Mouse (Mus musculus) ZHBTc4 (cell line): ENCODE data around the gene Mta2.
"Not testable (repeated sequence)": the region's sequence is repeated elsewhere in the genome, so short reads cannot be mapped to it uniquely, and the experiment has no call there.

Source experiments
- DNase-seq: peaks from one replicate; pipeline ENCODE4 v3.0.0-alpha.2; 2011; ENCODE audit warnings: low read depth, low spot score

Gene Mta2

GRCm38 (mm10) chr19:8941515-8942217, at the start of gene Mta2:
Gene Mta2 (plus strand): TSS chr19:8941875.
- DNase-seq = peak; percentile 98

GRCm38 (mm10) chr19:8892829-8893766, 48.6 kb upstream of the Mta2 start, which contains the start of gene Ints5:
Gene Ints5 (plus strand): TSS chr19:8893005.
- peak; percentile 95 for DNase-seq

GRCm38 (mm10) chr19:8895397-8895960, 46.2 kb upstream of the Mta2 start:
- no peak for DNase-seq

- not testable (repeated sequence) for DNase-seq
These were observed 45.4 kb upstream of the Mta2 start for GRCm38 (mm10) chr19:8896231-8896630.

GRCm38 (mm10) chr19:8897211-8897864, 44.3 kb upstream of the Mta2 start:
- peak; percentile 79 for DNase-seq

- peak; percentile 99 for DNase-seq
These were observed 43.7 kb upstream of the Mta2 start, which contains the start of gene Ganab for GRCm38 (mm10) chr19:8897865-8898495. Gene Ganab (plus strand): TSS chr19:8898071.

- DNase-seq = peak; percentile 37
These were observed 43.1 kb upstream of the Mta2 start for GRCm38 (mm10) chr19:8898576-8898975.

- no peak for DNase-seq
These were observed 42.6 kb upstream of the Mta2 start for GRCm38 (mm10) chr19:8899079-8899478.

GRCm38 (mm10) chr19:8903412-8903811, 38.3 kb upstream of the Mta2 start:
- no peak for DNase-seq

GRCm38 (mm10) chr19:8908531-8908930, 33.1 kb upstream of the Mta2 start:
- no peak for DNase-seq

- no peak for DNase-seq
These were observed 29.9 kb upstream of the Mta2 start for GRCm38 (mm10) chr19:8911810-8912209.

GRCm38 (mm10) chr19:8914212-8914611, 27.5 kb upstream of the Mta2 start:
- DNase-seq = no peak

GRCm38 (mm10) chr19:8919000-8919399, 22.7 kb upstream of the Mta2 start:
- no peak for DNase-seq

- DNase-seq = peak; percentile 35
These were observed 22.0 kb upstream of the Mta2 start for GRCm38 (mm10) chr19:8919684-8920072.

GRCm38 (mm10) chr19:8920073-8920736, 21.5 kb upstream of the Mta2 start, which contains the start of gene B3gat3:
Gene B3gat3 (plus strand): TSS chr19:8920374.
- peak; percentile 95 for DNase-seq

- DNase-seq = peak; percentile 76
These were observed 20.8 kb upstream of the Mta2 start for GRCm38 (mm10) chr19:8920836-8921291.

GRCm38 (mm10) chr19:8921741-8922140, 19.9 kb upstream of the Mta2 start:
- DNase-seq = no peak

GRCm38 (mm10) chr19:8926766-8927165, 14.9 kb upstream of the Mta2 start:
- DNase-seq = no peak

GRCm38 (mm10) chr19:8927891-8928525, 13.7 kb upstream of the Mta2 start:
- DNase-seq = no peak

GRCm38 (mm10) chr19:8928689-8929223, 12.9 kb upstream of the Mta2 start:
- DNase-seq = no peak
